Mouse (Mus musculus) olfactory bulb, adult 2 months (tissue): ENCODE data around the gene Stard7.

Experiments
- CTCF ChIP-seq: fragments of 200-500 bp; IDR thresholded peaks from 2 replicates; pipeline ENCODE4 v1.5.1; 2012; ENCODE audit warnings: low read depth, mild to moderate bottlenecking, low read length, moderate library complexity; ENCODE audit not compliant: insufficient read depth
- POLR2A ChIP-seq: fragments of 200-500 bp; IDR thresholded peaks from 2 replicates; pipeline ENCODE4 v1.6.1; 2012; ENCODE audit warnings: mild to moderate bottlenecking, low read depth, low read length, moderate library complexity; ENCODE audit not compliant: insufficient read depth

GRCm38 (mm10) chr2:127341159-127341558, 71.1 kb downstream of the Stard7 start:
- TF ChIP-seq CTCF (peak; percentile 13; the same call in 1 of the 2 replicates), POLR2A (no peak)
